Mouse (Mus musculus) brain, embryonic 14.5 days (tissue): Measurements from ENCODE around the gene Atxn7l1. TPM values are rescaled to one million over a fixed set of nuclear protein-coding genes. Genes with fewer than 3 reads are reported as not detected.

ENCODE experiments used
- DNase-seq: peaks from one replicate; pipeline ENCODE4 v3.0.0-alpha.2; 2011; ENCODE audit warnings: low read depth
- CTCF ChIP-seq: fragments of 200-500 bp; IDR thresholded peaks from 2 replicates; pipeline ENCODE4 v1.5.1; 2012; ENCODE audit warnings: inconsistent platforms, mild to moderate bottlenecking, moderate library complexity, borderline replicate concordance; ENCODE audit not compliant: insufficient read depth, insufficient read length; ENCODE audit errors: extremely low read depth
- POLR2A ChIP-seq: fragments of 200-500 bp; IDR thresholded peaks from 2 replicates; pipeline ENCODE4 v1.6.1; 2012; ENCODE audit warnings: mild to moderate bottlenecking, inconsistent platforms, borderline replicate concordance; ENCODE audit not compliant: poor library complexity, insufficient read depth, insufficient read length, severe bottlenecking; ENCODE audit errors: extremely low read depth
- polyA plus RNA-seq: library from polyadenylated mRNA; depleted of rRNA; stranded (reverse); fragments of >200 nt; gene quantifications from 2 replicates; pipeline ENCODE4 v1.2.3, GENCODE M21; 2012; rRNA removed

Gene Atxn7l1
- polyA plus RNA-seq, 1 experiment = 43.3 TPM

GRCm38 (mm10) chr12:33390844-33391560, 243.5 kb downstream of the Atxn7l1 start:
- TF ChIP-seq POLR2A (no peak), CTCF (no peak)
- no peak for DNase-seq

GRCm38 (mm10) chr12:33394804-33395623, 247.5 kb downstream of the Atxn7l1 start, which contains the start of gene Efcab10:
TSS of gene Efcab10 (plus strand) at chr12:33394854.
- DNase-seq = peak; percentile 78
- TF ChIP-seq POLR2A (no peak), CTCF (no peak)

- no peak for DNase-seq
- no peak for TF ChIP-seq CTCF
- TF ChIP-seq POLR2A = no peak
These were observed 255.8 kb downstream of the Atxn7l1 start for GRCm38 (mm10) chr12:33403265-33403693.

- no peak for DNase-seq
- TF ChIP-seq CTCF (no peak), POLR2A (no peak)
These were observed 257.5 kb downstream of the Atxn7l1 start for GRCm38 (mm10) chr12:33404996-33405395.

GRCm38 (mm10) chr12:33405398-33406026, 258.0 kb downstream of the Atxn7l1 start:
- TF ChIP-seq POLR2A = no peak
- no peak for TF ChIP-seq CTCF
- peak; percentile 43 for DNase-seq

GRCm38 (mm10) chr12:33411580-33412151, 264.2 kb downstream of the Atxn7l1 start:
- TF ChIP-seq CTCF (no peak), POLR2A (no peak)
- DNase-seq = peak; percentile 43

Other genes with a start within 250 kb of the Atxn7l1 start
- 27.7 and 28.9 TPM in 2 replicates for gene Sypl, start 193.8 kb upstream of the Atxn7l1 start, polyA plus RNA-seq
- gene Cdhr3, start 54.8 kb upstream of the Atxn7l1 start, polyA plus RNA-seq = 0.29 and 0.36 TPM in 2 replicates
- 1.1 and 1.8 TPM in 2 replicates for gene Efcab10, start 247.2 kb downstream of the Atxn7l1 start, polyA plus RNA-seq